Mouse (Mus musculus) hindbrain, embryonic 15.5 days (tissue): ENCODE data around the gene Ada. TPM values are rescaled to one million over a fixed set of nuclear protein-coding genes. Genes with fewer than 3 reads are reported as not detected.
A peak's percentile ranks its signal among the peaks of the same experiment; 100 is the strongest.

Experiments
- ATAC-seq: fragments of 200-750 bp; cut with Nextera tagmentation; 2 replicates; pipeline ENCODE4 v1.8.0; 2017; ENCODE audit warnings: low read depth, moderate number of reproducible peaks, moderate TSS enrichment; ENCODE audit not compliant: low FRiP score
- H3K27ac ChIP-seq: fragments of 300-500 bp; sonication (generic); replicated peaks from 2 replicates; pipeline ENCODE4 v1.5.1; 2015; ENCODE audit warnings: mild to moderate bottlenecking, inconsistent platforms
- H3K27me3 ChIP-seq: fragments of 300-500 bp; sonication (generic); 2 replicates; pipeline ENCODE4 v1.6.1; 2015; ENCODE audit warnings: control low read depth, inconsistent platforms
- H3K36me3 ChIP-seq: fragments of 300-500 bp; sonication (generic); 2 replicates; pipeline ENCODE4 v1.6.1; 2015; ENCODE audit warnings: control low read depth, inconsistent platforms
- H3K4me1 ChIP-seq: fragments of 300-500 bp; sonication (generic); replicated peaks from 2 replicates; pipeline ENCODE4 v1.6.1; 2015; ENCODE audit warnings: control low read depth, inconsistent platforms
- H3K4me2 ChIP-seq: fragments of 300-500 bp; sonication (generic); 2 replicates; pipeline ENCODE4 v1.6.1; 2015; ENCODE audit warnings: moderate library complexity, mild to moderate bottlenecking, inconsistent platforms
- H3K4me3 ChIP-seq: fragments of 300-500 bp; sonication (generic); 2 replicates; pipeline ENCODE4 v1.5.1; 2015; ENCODE audit warnings: mild to moderate bottlenecking, inconsistent platforms
- H3K9ac ChIP-seq: fragments of 300-500 bp; sonication (generic); 2 replicates; pipeline ENCODE4 v1.6.1; 2015; ENCODE audit warnings: inconsistent platforms
- H3K9me3 ChIP-seq: fragments of 300-500 bp; sonication (generic); 2 replicates; pipeline ENCODE4 v1.6.1; 2016; ENCODE audit warnings: control low read depth, inconsistent platforms
- WGBS: fragments of 180-500 bp; shearing (Covaris S2); methylation state at CpG from one replicate; pipeline ENCODE4 v1.1.7; 2015; 5-methylcytosine and 5-hydroxymethylcytosine counted together
- polyA plus RNA-seq: library from polyadenylated mRNA; unstranded; fragments of >200 nt; fragmentation: Nextera tagmentation; extraction: Ambion mirVana; gene quantifications from 2 replicates; pipeline ENCODE4 v1.2.1, GENCODE M21; 2015

Gene Ada
- polyA plus RNA-seq = 4.2 and 4.4 TPM in 2 replicates

- H3K4me3 ChIP-seq = peak within 1 kb of the TSS; percentile 54
- H3K9ac ChIP-seq = peak within 1 kb of the TSS; percentile 56
- no peaks in the 10 kb centered on the region for H3K9me3 ChIP-seq
- H3K4me2 ChIP-seq = peak within 1 kb of the TSS; percentile 91
- peak; percentile 74; the same call in 1 of the 2 replicates for ATAC-seq
- no peaks in the 10 kb centered on the region for H3K36me3 ChIP-seq
- H3K4me1 ChIP-seq = peaks cover 17% of the 10 kb centered on the region
- H3K27me3 ChIP-seq = no peaks in the 10 kb centered on the region
- H3K27ac ChIP-seq = no peak within 1 kb of the TSS
- under 1% methylated on average over 50 of the region's 57 CpGs for WGBS
Measured at GRCm38 (mm10) chr2:163749647-163750611, at the start of gene Ada. Gene Ada (minus strand): TSS chr2:163750239.

GRCm38 (mm10) chr2:163798411-163798810, 48.4 kb upstream of the Ada start:
- Histone ChIP-seq H3K4me3 (no peak overlapping the region), H3K27me3 (no peaks in the 10 kb centered on the region), H3K4me2 (no peak overlapping the region), H3K36me3 (no peaks in the 10 kb centered on the region), H3K9me3 (no peaks in the 10 kb centered on the region), H3K9ac (no peak overlapping the region), H3K27ac (no peak overlapping the region), H3K4me1 (no peaks in the 10 kb centered on the region)
- 81% methylated on average over 7 of the region's 7 CpGs for WGBS
- no peak for ATAC-seq

GRCm38 (mm10) chr2:163788484-163788883, 38.4 kb upstream of the Ada start:
- H3K4me3 ChIP-seq = no peak overlapping the region
- H3K36me3 ChIP-seq = no peaks in the 10 kb centered on the region
- H3K9me3 ChIP-seq = no peaks in the 10 kb centered on the region
- H3K4me1 ChIP-seq = no peaks in the 10 kb centered on the region
- H3K27ac ChIP-seq = no peak overlapping the region
- no peak overlapping the region for H3K9ac ChIP-seq
- WGBS = 81% methylated on average over 4 of the region's 4 CpGs
- H3K27me3 ChIP-seq = no peaks in the 10 kb centered on the region
- H3K4me2 ChIP-seq = no peak overlapping the region
- no peak for ATAC-seq

- Histone ChIP-seq H3K9me3 (no peaks in the 10 kb centered on the region), H3K27ac (no peak overlapping the region), H3K9ac (no peak overlapping the region), H3K36me3 (no peaks in the 10 kb centered on the region), H3K27me3 (no peaks in the 10 kb centered on the region), H3K4me1 (no peaks in the 10 kb centered on the region), H3K4me3 (no peak overlapping the region), H3K4me2 (no peak overlapping the region)
- 50% methylated on average over 3 of the region's 3 CpGs for WGBS
- ATAC-seq = no peak; the same call in 1 of the 2 replicates
Measured at GRCm38 (mm10) chr2:163787709-163788108, 37.7 kb upstream of the Ada start.

- Histone ChIP-seq H3K4me3 (no peak overlapping the region), H3K9me3 (no peaks in the 10 kb centered on the region), H3K4me1 (no peaks in the 10 kb centered on the region), H3K4me2 (no peak overlapping the region), H3K36me3 (no peaks in the 10 kb centered on the region), H3K9ac (no peak overlapping the region), H3K27me3 (no peaks in the 10 kb centered on the region), H3K27ac (no peak overlapping the region)
- no peak for ATAC-seq
- 89% methylated on average over 6 of the region's 6 CpGs for WGBS
Measured at GRCm38 (mm10) chr2:163787086-163787485, 37.0 kb upstream of the Ada start.

- H3K27ac ChIP-seq = no peak overlapping the region
- no peaks in the 10 kb centered on the region for H3K4me1 ChIP-seq
- H3K36me3 ChIP-seq = no peaks in the 10 kb centered on the region
- H3K27me3 ChIP-seq = no peaks in the 10 kb centered on the region
- 83% methylated on average over 4 of the region's 4 CpGs for WGBS
- no peaks in the 10 kb centered on the region for H3K9me3 ChIP-seq
- H3K4me2 ChIP-seq = no peak overlapping the region
- no peak overlapping the region for H3K9ac ChIP-seq
- ATAC-seq = no peak
- H3K4me3 ChIP-seq = no peak overlapping the region
Measured at GRCm38 (mm10) chr2:163783901-163784300, 33.9 kb upstream of the Ada start.

GRCm38 (mm10) chr2:163783368-163783767, 33.3 kb upstream of the Ada start:
- Histone ChIP-seq H3K4me2 (no peak overlapping the region), H3K9ac (no peak overlapping the region), H3K4me1 (no peaks in the 10 kb centered on the region), H3K27ac (no peak overlapping the region), H3K36me3 (no peaks in the 10 kb centered on the region), H3K4me3 (no peak overlapping the region), H3K27me3 (no peaks in the 10 kb centered on the region), H3K9me3 (no peaks in the 10 kb centered on the region)
- 90% methylated on average over 6 of the region's 6 CpGs for WGBS
- no peak for ATAC-seq

GRCm38 (mm10) chr2:163778896-163779295, 28.9 kb upstream of the Ada start:
- no peak for ATAC-seq
- WGBS = 44% methylated on average over 4 of the region's 4 CpGs
- no peak overlapping the region for H3K27ac ChIP-seq

GRCm38 (mm10) chr2:163777061-163777460, 27.0 kb upstream of the Ada start:
- no peak for ATAC-seq
- 8% methylated on average over 2 of the region's 2 CpGs for WGBS

More at GRCm38 (mm10) chr2:163778896-163779295, 28.9 kb upstream of the Ada start:
- no peaks in the 10 kb centered on the region for H3K4me1 ChIP-seq
- no peaks in the 10 kb centered on the region for H3K36me3 ChIP-seq
- no peak overlapping the region for H3K4me3 ChIP-seq
- H3K27me3 ChIP-seq = 0 out of 2 replicates have a peak, but pooled peaks cover 6% of the 10 kb centered on the region
- no peak overlapping the region for H3K9ac ChIP-seq
- no peaks in the 10 kb centered on the region for H3K9me3 ChIP-seq
- H3K4me2 ChIP-seq = no peak overlapping the region

GRCm38 (mm10) chr2:163776661-163777060, 26.6 kb upstream of the Ada start:
- no peak overlapping the region for H3K4me2 ChIP-seq

More at GRCm38 (mm10) chr2:163777061-163777460, 27.0 kb upstream of the Ada start:
- H3K36me3 ChIP-seq = no peaks in the 10 kb centered on the region
- H3K4me1 ChIP-seq = no peaks in the 10 kb centered on the region
- H3K27ac ChIP-seq = no peak overlapping the region
- H3K9me3 ChIP-seq = no peaks in the 10 kb centered on the region
- H3K27me3 ChIP-seq = 0 out of 2 replicates have a peak, but pooled peaks cover 7% of the 10 kb centered on the region
- no peak overlapping the region for H3K4me2 ChIP-seq
- H3K9ac ChIP-seq = no peak overlapping the region
- no peak overlapping the region for H3K4me3 ChIP-seq

GRCm38 (mm10) chr2:163770731-163771130, 20.7 kb upstream of the Ada start:
- Histone ChIP-seq H3K9ac (no peak overlapping the region), H3K36me3 (no peaks in the 10 kb centered on the region), H3K9me3 (no peaks in the 10 kb centered on the region), H3K4me2 (no peak overlapping the region), H3K27me3 (0 out of 2 replicates have a peak, but pooled peaks cover 3% of the 10 kb centered on the region), H3K27ac (no peak overlapping the region), H3K4me1 (no peaks in the 10 kb centered on the region), H3K4me3 (no peak overlapping the region)
- no peak for ATAC-seq
- 89% methylated on average over 8 of the region's 8 CpGs for WGBS

More at GRCm38 (mm10) chr2:163776661-163777060, 26.6 kb upstream of the Ada start:
- Histone ChIP-seq H3K9ac (no peak overlapping the region), H3K27me3 (0 out of 2 replicates have a peak, but pooled peaks cover 7% of the 10 kb centered on the region), H3K4me3 (no peak overlapping the region), H3K36me3 (no peaks in the 10 kb centered on the region), H3K27ac (no peak overlapping the region), H3K9me3 (no peaks in the 10 kb centered on the region), H3K4me1 (no peaks in the 10 kb centered on the region)
- 12% methylated on average over 13 of the region's 13 CpGs for WGBS
- no peak for ATAC-seq

GRCm38 (mm10) chr2:163766890-163767289, 16.9 kb upstream of the Ada start:
- Histone ChIP-seq H3K36me3 (no peaks in the 10 kb centered on the region), H3K27me3 (no peaks in the 10 kb centered on the region), H3K4me1 (no peaks in the 10 kb centered on the region), H3K4me2 (no peak overlapping the region), H3K27ac (no peak overlapping the region), H3K4me3 (no peak overlapping the region), H3K9ac (no peak overlapping the region), H3K9me3 (no peaks in the 10 kb centered on the region)
- 69% methylated on average over 1 of the region's 1 CpGs for WGBS
- no peak for ATAC-seq
